Mouse (Mus musculus): Measurements from ENCODE around the gene Slc25a54. TPM values are rescaled to one million over a fixed set of nuclear protein-coding genes. Genes with fewer than 3 reads are reported as not detected.

The Slc25a54 gene
- total and polyA plus RNA-seq, 3 experiments = not detected

GRCm38 (mm10) chr3:109122641-109123530 is 42.6 kb downstream of the Slc25a54 start, which contains the start of gene Slc25a24:
Gene Slc25a24, plus strand, starts transcription at chr3:109123149.
- DNase-seq (ENCODE audit: extremely low read depth) = no peak
- in situ Hi-C loops (cut with MboI; ENCODE audit: low pct_ligation_motif_present, low pct_unique_long_range_greater_than_20kb, low sequenced_read_pairs) = no loop called here
- Histone ChIP-seq H3K79me2 (replicated peaks; ENCODE audit: control insufficient read depth, extremely low read depth, insufficient read depth, poor library complexity, severe bottlenecking) (no peaks in the 10 kb centered on the region), H3K4me3 (replicated peaks in 1 of 3; ENCODE audit: low read depth in 2 of 3, low read length in 2 of 3, poor library complexity in 1 of 3) (no peak within 1 kb of the TSS), H3K27me3 (replicated peaks) (no peaks in the 10 kb centered on the region), H3K27ac (ENCODE audit: insufficient read depth, low read depth) (no peak within 1 kb of the TSS), H3K36me3 (replicated peaks in 1 of 2; ENCODE audit: control insufficient read depth in 1 of 2, insufficient read depth in 1 of 2, low read length in 1 of 2) (no peaks in the 10 kb centered on the region), H3K9me3 (replicated peaks; ENCODE audit: low read length) (no peaks in the 10 kb centered on the region), H3K4me2 (ENCODE audit: insufficient read depth, low read depth, poor library complexity, severe bottlenecking) (no peak within 1 kb of the TSS), H3K4me1 (ENCODE audit: control insufficient read depth in 1 of 2, insufficient read depth in 2 of 2) (peaks cover 0 to 4% of the 10 kb centered on the region in 2 experiments; a peak in 1 of 4 replicates), H3K9ac (ENCODE audit: insufficient read depth, low read depth) (no peak within 1 kb of the TSS)
- TF ChIP-seq MAZ (IDR thresholded peaks at IDR 0.05; ENCODE audit: low read depth, low read length) (no peak), POLR2A (IDR thresholded peaks at IDR 0.05; ENCODE audit: low read depth, low read length) (no peak), MAFK (IDR thresholded peaks at IDR 0.05; ENCODE audit: insufficient replicate concordance, low read length) (no peak), MXI1 (IDR thresholded peaks at IDR 0.05; ENCODE audit: low read depth, low read length) (no peak), CTCF (conservative IDR thresholded peaks at IDR 0.05 in 1 of 2, IDR thresholded peaks at IDR 0.05 in 1 of 2; ENCODE audit: low read depth in 2 of 2, low read length in 2 of 2) (no peak), USF1 (IDR thresholded peaks at IDR 0.05; ENCODE audit: low read depth, low read length) (no peak), USF2 (conservative IDR thresholded peaks at IDR 0.05; ENCODE audit: low read depth, low read length) (no peak), RAD21 (IDR thresholded peaks at IDR 0.05; ENCODE audit: low read depth, low read length) (no peak), MEF2A (IDR thresholded peaks at IDR 0.05; ENCODE audit: borderline replicate concordance, low read depth, low read length) (no peak), ETS1 (conservative IDR thresholded peaks at IDR 0.05; ENCODE audit: low read depth, low read length) (no peak), BHLHE40 (IDR thresholded peaks at IDR 0.05; ENCODE audit: low read depth, low read length) (no peak), KAT2A (IDR thresholded peaks at IDR 0.05; ENCODE audit: insufficient replicate concordance, low read length) (no peak), NRF1 (IDR thresholded peaks at IDR 0.05; ENCODE audit: low read depth, low read length) (no peak), NELFE (IDR thresholded peaks at IDR 0.05; ENCODE audit: low read depth, low read length) (no peak), HCFC1 (IDR thresholded peaks at IDR 0.05; ENCODE audit: low read depth, low read length) (no peak), GABPA (IDR thresholded peaks at IDR 0.05; ENCODE audit: insufficient replicate concordance, low read depth, low read length) (no peak), RCOR1 (conservative IDR thresholded peaks at IDR 0.05; ENCODE audit: low read depth, low read length) (no peak)
- dilution Hi-C loops (cut with MboI; ENCODE audit: extremely low pct_ligation_motif_present, extremely low pct_unique_long_range_greater_than_20kb, low sequenced_read_pairs) = no loop called here

GRCm38 (mm10) chr3:109123531-109123981 is 43.3 kb downstream of the Slc25a54 start:
- H3K4me3 ChIP-seq (replicated peaks in 1 of 3; ENCODE audit: low read depth in 2 of 3, low read length in 2 of 3, poor library complexity in 1 of 3) = no peak overlapping the region
- no peaks in the 10 kb centered on the region for H3K27me3 ChIP-seq (replicated peaks)
- TF ChIP-seq IRF4 (IDR thresholded peaks at IDR 0.05; ENCODE audit: low read depth, low read length) = no peak
- TF ChIP-seq EP300 (IDR thresholded peaks at IDR 0.05; ENCODE audit: low read length) = no peak
- TF ChIP-seq MAFK (IDR thresholded peaks at IDR 0.05; ENCODE audit: insufficient replicate concordance, low read length) = no peak
- TF ChIP-seq UBTF (IDR thresholded peaks at IDR 0.05; ENCODE audit: low read depth, low read length) = no peak
- no peak for TF ChIP-seq POLR2AphosphoS2 (IDR thresholded peaks at IDR 0.05; ENCODE audit: low read depth, low read length)
- no peak for TF ChIP-seq NELFE (IDR thresholded peaks at IDR 0.05; ENCODE audit: low read depth, low read length)
- TF ChIP-seq CTCF (conservative IDR thresholded peaks at IDR 0.05 in 1 of 2, IDR thresholded peaks at IDR 0.05 in 1 of 2; ENCODE audit: low read depth in 2 of 2, low read length in 2 of 2) = no peak
- TF ChIP-seq RCOR1 (conservative IDR thresholded peaks at IDR 0.05; ENCODE audit: low read depth, low read length) = no peak
- TF ChIP-seq MEF2A (IDR thresholded peaks at IDR 0.05; ENCODE audit: borderline replicate concordance, low read depth, low read length) = no peak
- TF ChIP-seq ELF1 (IDR thresholded peaks at IDR 0.05; ENCODE audit: low read depth, low read length) = no peak
- no peak for TF ChIP-seq TBP (conservative IDR thresholded peaks at IDR 0.05; ENCODE audit: low read depth, low read length)
- no peak for TF ChIP-seq MAX (IDR thresholded peaks at IDR 0.05; ENCODE audit: low read length)
- no peak for TF ChIP-seq MXI1 (IDR thresholded peaks at IDR 0.05; ENCODE audit: low read depth, low read length)
- TF ChIP-seq USF1 (IDR thresholded peaks at IDR 0.05; ENCODE audit: low read depth, low read length) = no peak
- TF ChIP-seq ZC3H11A (IDR thresholded peaks at IDR 0.05; ENCODE audit: low read depth, low read length) = no peak
- no peak for TF ChIP-seq MAZ (IDR thresholded peaks at IDR 0.05; ENCODE audit: low read depth, low read length)
- TF ChIP-seq TCF12 (IDR thresholded peaks at IDR 0.05; ENCODE audit: low read depth, low read length) = no peak
- no peak for TF ChIP-seq JUN (IDR thresholded peaks at IDR 0.05; ENCODE audit: insufficient read depth, low read depth, low read length)
- no peak for TF ChIP-seq ZKSCAN1 (IDR thresholded peaks at IDR 0.05; ENCODE audit: borderline replicate concordance, low read depth, low read length)
- dilution Hi-C loops (cut with MboI; ENCODE audit: extremely low pct_ligation_motif_present, extremely low pct_unique_long_range_greater_than_20kb, low sequenced_read_pairs) = no loop called here
- DNase-seq (ENCODE audit: extremely low read depth) = no peak
- in situ Hi-C loops (cut with MboI; ENCODE audit: low pct_ligation_motif_present, low pct_unique_long_range_greater_than_20kb, low sequenced_read_pairs) = no loop called here
- H3K36me3 ChIP-seq (replicated peaks in 1 of 2; ENCODE audit: control insufficient read depth in 1 of 2, insufficient read depth in 1 of 2, low read length in 1 of 2) = no peaks in the 10 kb centered on the region
- no peak overlapping the region for H3K4me2 ChIP-seq (ENCODE audit: insufficient read depth, low read depth, poor library complexity, severe bottlenecking)
- H3K27ac ChIP-seq (ENCODE audit: insufficient read depth, low read depth) = no peak overlapping the region
- no peak overlapping the region for H3K9ac ChIP-seq (ENCODE audit: insufficient read depth, low read depth)
- peaks cover 0 to 4% of the 10 kb centered on the region in 2 experiments; a peak in 1 of 4 replicates for H3K4me1 ChIP-seq (ENCODE audit: control insufficient read depth in 1 of 2, insufficient read depth in 2 of 2)
- H3K79me2 ChIP-seq (replicated peaks; ENCODE audit: control insufficient read depth, extremely low read depth, insufficient read depth, poor library complexity, severe bottlenecking) = no peaks in the 10 kb centered on the region
- no peaks in the 10 kb centered on the region for H3K9me3 ChIP-seq (replicated peaks; ENCODE audit: low read length)

All from CH12.LX (cell line).